Mouse (Mus musculus) layer of hippocampus, adult 8-10 months (tissue): Measurements from ENCODE around the gene Ndufa5. TPM values are rescaled to one million over a fixed set of nuclear protein-coding genes. Genes with fewer than 3 reads are reported as not detected.

ENCODE experiments used
- DNase-seq, 2 experiments: peaks; one replicate each; pipeline ENCODE4 v3.0.0; 2022; ENCODE audit warnings: low spot score in 2 of 2
- total RNA-seq, 4 experiments: library from RNA; stranded (reverse); gene quantifications; 2 replicates each; pipeline ENCODE4 v1.2.4; 2022

The Ndufa5 gene
- total RNA-seq, 4 experiments from 2014 or later = 238 to 295 (median 263) TPM

DNA sequence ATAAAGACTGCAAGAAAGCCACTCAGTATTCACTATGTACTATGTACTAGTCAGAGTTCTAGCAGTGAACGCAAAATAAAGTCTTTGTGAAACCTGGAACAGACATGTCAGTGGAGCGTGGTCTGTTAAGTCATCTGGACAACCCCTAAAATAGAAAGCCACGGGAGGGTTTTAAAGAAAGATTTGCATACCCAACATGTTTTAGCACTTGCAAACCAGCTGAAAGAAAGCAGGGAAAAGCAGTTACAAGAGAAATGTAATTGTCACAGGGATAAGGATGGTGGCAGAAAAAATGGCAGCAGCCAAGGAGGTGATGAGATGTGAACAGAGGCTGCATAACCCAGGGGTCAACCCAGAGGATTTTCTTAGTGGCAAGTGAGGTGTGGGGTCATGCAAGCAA lies 2.1 kb downstream of the Ndufa5 start:
- DNase-seq = no peak

DNA sequence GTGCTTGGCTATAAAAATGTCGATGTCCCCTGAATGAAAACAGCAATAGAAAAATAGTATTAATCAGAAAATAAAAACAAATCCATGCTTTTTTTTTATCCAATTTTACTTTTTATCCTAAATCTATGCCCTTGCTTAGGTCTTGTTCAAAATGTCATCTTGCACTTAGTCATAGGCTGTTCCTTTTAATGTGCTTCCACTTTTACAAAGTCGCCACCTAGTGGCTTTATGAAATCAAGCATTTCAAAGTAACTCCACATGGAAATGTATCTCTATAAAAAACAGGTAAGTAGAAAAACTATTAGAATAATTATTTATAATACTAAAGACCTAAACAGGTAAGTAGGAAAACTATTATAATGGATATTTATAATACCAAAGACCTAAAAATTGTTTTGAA lies 11.6 kb downstream of the Ndufa5 start:
- no peak for DNase-seq

DNA sequence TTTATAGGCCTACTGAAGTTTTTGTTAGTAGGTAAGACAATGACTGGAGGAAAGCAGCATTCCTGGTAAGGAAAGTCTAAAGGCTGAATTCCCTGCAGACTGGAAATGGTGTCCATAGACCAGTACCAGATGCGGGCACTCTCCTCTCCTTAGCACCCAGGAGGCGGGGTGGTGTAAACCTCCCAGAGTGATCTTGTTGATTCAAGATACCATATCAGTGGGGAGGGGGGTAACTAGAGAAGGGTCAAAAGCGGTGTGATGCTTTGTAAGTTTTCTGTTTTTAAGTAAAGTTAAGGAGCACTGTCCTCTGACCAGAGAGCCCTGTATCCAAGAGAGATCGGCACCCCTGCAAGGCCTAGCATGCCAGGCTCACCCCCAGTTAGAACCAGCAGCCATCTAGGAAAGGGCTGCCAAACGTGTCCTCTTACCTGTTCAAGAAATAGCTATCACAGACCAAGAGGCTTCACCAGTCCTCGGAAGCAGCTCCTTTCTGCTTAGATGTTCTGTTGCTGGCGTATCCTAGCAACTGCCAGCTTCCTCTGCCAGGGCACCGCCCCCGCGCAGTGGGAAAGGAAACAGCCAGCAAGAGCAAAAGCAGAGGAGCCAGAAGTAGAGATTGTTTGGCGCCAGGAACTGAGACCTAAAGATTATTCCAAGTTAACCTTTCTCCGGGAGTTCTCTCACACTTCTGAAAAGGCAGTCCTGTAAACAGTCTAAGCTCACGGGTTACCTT lies 13.1 kb downstream of the Ndufa5 start, which contains the start of gene Iqub:
TSS of gene Iqub (minus strand) at position 516 of the 733 bp plus-strand sequence.
- DNase-seq = peak; percentile 85 to 86

DNA sequence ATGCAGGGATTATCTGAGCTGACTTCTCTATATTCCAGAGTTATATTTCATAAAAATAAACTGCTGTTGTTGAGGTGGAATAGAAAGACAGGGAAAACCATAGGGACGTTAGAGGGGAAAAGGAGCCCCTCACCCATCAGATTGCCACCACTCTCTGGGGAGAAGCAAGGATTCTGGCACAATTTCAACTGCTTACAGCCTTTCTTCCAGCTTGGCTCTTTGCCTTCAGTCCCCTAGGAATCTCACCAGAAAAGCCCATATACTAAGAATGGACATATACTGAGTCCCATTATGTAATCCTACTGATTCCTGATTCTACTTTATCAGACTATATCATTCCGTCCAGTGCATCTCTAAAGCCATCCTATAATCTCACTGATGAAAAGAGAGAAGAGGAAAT lies 23.7 kb downstream of the Ndufa5 start:
- no peak for DNase-seq

DNA sequence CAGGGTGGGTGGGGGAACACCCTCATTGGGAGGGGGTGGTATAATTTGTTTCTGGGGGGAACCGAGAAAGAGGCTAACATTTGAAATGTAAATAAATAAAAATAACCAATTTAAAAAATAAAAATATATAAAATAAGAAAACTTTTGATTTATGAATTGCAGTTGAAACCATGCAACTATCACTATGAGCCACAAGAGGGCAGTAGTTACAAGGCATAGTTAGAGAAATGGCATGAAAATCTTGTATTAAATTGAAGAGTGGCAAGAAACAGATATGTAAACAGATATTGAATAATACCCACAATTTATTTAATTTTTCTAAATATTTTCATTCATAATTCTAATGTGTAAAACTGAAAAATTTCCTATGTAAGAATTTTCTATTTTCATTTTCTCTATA lies 37.5 kb downstream of the Ndufa5 start:
- DNase-seq = no peak

DNA sequence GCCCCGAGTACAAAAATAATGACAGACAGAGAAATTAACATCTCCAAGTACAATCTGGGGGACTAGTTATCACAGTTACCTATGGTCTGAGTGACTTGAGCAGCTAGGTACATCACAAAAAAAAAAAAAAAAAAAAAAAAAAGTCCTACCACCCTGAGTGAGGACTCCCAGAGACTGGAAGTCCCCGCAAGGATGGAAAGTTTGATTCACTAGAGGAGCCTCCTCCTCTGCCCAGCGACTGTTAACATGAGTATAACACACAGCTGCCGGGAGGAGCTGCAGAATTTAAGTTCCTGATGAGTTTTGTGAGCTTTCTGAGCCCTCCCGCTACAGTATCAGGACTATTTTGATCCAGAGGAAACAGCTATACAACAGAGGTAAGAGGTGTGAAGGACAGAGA lies 41.3 kb downstream of the Ndufa5 start:
- no peak for DNase-seq

DNA sequence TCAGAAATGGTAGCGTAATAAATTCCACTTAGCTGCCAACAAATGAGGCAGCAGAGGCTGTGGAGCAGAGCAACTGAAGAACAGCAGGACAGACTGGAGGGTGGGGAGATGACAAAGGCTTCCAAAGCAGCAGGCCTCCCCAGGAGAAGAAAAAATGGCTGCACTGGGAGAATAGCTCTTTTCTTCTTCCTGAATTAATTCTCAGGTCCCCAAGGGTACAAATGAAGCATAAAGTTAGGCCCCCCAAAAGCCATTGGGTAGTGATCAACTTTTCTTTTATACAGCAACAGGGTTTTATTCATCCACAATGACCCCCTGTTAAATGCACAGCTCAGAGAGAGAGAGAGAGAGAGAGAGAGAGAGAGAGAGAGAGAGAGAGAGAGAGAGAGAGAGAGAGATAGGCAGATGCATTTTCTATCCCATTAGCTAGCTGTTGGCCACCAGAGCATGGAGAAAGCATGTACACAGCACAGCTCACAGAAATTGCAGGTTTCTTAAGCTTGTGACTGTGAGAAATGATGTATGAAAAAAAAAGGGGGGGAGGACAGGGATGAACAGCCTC lies 57.2 kb downstream of the Ndufa5 start:
- DNase-seq = peak; percentile 18 to 34

DNA sequence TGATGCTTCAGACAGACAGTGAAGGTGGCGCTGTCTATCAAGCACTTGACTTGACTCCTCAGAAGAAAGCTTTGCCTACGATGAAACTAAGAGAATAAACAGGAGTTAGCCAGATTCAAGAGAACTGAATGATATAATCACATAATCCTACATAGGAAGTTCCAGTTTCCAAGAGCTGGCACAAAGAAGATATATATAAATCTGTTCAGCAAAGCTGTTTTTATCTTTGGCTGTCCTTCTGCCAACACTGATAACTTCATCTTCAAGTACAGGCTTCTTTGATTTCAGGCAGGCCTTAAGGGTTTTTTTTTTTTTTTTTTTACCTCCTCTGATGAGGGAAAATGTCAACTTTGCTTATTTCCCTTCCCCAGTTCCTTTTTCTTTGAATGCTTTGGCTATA lies 57.7 kb downstream of the Ndufa5 start:
- no peak for DNase-seq

Other genes starting within 250 kb of the Ndufa5 start
- gene Iqub, start 12.9 kb downstream of the Ndufa5 start, total RNA-seq = 1 to 10 TPM; 1.9 to 3.1 (median 2.6) TPM
- gene Asb15, start 131 bp upstream of the Ndufa5 start, total RNA-seq = under 1 TPM in 1 of 4 experiments, not detected in 3; 0.14 TPM
- gene Lmod2, start 69.7 kb upstream of the Ndufa5 start, total RNA-seq = not detected
- gene Wasl, start 137.0 kb upstream of the Ndufa5 start, total RNA-seq = 100 to 1,000 TPM; 112 to 126 (median 122) TPM
- gene Hyal6, start 205.2 kb upstream of the Ndufa5 start, total RNA-seq = not detected
- gene Hyal4, start 220.3 kb upstream of the Ndufa5 start, total RNA-seq = not detected